Mouse (Mus musculus) embryonic facial prominence, embryonic 13.5 days (tissue): ENCODE measurements at regions not wholly inside any gene's neighbourhood (a gene's known extent, or its start where the extent isn't known, plus 50 kb on each side); places are given as distances from the start of the nearest gene placed in this dataset.

Source experiments
- ATAC-seq: fragments of 200-750 bp; cut with Nextera tagmentation; 2 replicates; pipeline ENCODE4 v1.8.0; 2017; ENCODE audit warnings: low read depth; ENCODE audit not compliant: insufficient number of reproducible peaks, insufficient read depth, low FRiP score, low TSS enrichment
- H3K27ac ChIP-seq: fragments of 300-500 bp; sonication (generic); 2 replicates; pipeline ENCODE4 v1.5.1; 2015; ENCODE audit warnings: moderate library complexity, mild to moderate bottlenecking, inconsistent platforms
- H3K27me3 ChIP-seq: fragments of 300-500 bp; sonication (generic); 2 replicates; pipeline ENCODE4 v1.6.1; 2015; ENCODE audit warnings: mild to moderate bottlenecking, inconsistent platforms
- H3K36me3 ChIP-seq: fragments of 300-500 bp; sonication (generic); 2 replicates; pipeline ENCODE4 v1.6.1; 2015; ENCODE audit warnings: mild to moderate bottlenecking, inconsistent platforms
- H3K4me1 ChIP-seq: fragments of 300-500 bp; sonication (generic); 2 replicates; pipeline ENCODE4 v1.6.1; 2015; ENCODE audit warnings: inconsistent platforms
- H3K4me2 ChIP-seq: fragments of 300-500 bp; sonication (generic); 2 replicates; pipeline ENCODE4 v1.6.1; 2015; ENCODE audit warnings: moderate library complexity, mild to moderate bottlenecking, inconsistent platforms
- H3K4me3 ChIP-seq: fragments of 300-500 bp; sonication (generic); 2 replicates; pipeline ENCODE4 v1.5.1; 2015; ENCODE audit warnings: mild to moderate bottlenecking, inconsistent platforms
- H3K9ac ChIP-seq: fragments of 300-500 bp; sonication (generic); 2 replicates; pipeline ENCODE4 v1.6.1; 2015; ENCODE audit warnings: mild to moderate bottlenecking, inconsistent platforms
- H3K9me3 ChIP-seq: fragments of 300-500 bp; sonication (generic); 2 replicates; pipeline ENCODE4 v1.6.1; 2016; ENCODE audit warnings: inconsistent platforms
- WGBS: fragments of 180-500 bp; shearing (Covaris S2); methylation state at CpG from one replicate; pipeline ENCODE4 v1.1.7; 2015; ENCODE audit warnings: mixed read lengths; 5-methylcytosine and 5-hydroxymethylcytosine counted together

DNA sequence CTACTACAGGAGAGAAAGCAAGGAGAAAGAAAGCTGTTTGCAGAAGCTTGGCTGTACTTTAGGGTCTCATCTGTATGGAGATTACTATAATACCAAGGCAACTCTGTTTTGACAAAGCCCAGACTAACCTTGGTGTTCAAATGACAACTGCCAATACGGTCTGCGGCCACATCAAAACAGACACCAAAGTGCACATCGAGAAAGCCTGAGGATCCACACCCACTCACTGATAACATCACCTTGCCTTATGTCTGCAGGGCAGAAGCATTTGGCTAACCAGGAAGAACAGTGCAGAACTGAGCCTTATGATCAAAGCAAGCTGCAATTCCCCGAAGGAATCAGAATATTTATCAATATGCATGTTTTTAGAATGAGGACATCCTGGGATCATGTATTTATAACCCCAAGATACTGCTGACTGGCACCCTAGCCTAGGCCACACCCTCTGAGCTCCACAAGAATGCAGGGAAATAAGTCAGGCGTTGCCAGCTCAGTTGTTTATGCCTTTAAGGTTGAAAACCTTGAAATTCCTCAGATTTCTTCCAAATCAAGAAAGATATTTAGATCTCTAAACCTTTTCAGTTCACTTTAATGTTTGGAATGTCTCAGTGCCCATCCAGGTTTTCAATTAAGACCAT is 154.9 kb upstream of the Agr3 start:
- H3K4me1 ChIP-seq: peaks cover 7% of the 10 kb centered on the region
- H3K27ac ChIP-seq: no peak overlapping the region
- ATAC-seq: no peak
- H3K9ac ChIP-seq: no peak overlapping the region
- no peak overlapping the region for H3K4me2 ChIP-seq
- no peaks in the 10 kb centered on the region for H3K36me3 ChIP-seq
- no peaks in the 10 kb centered on the region for H3K27me3 ChIP-seq
- no peaks in the 10 kb centered on the region for H3K9me3 ChIP-seq
- no peak overlapping the region for H3K4me3 ChIP-seq
- WGBS: 54% methylated on average over 5 of the region's 5 CpGs

- Histone ChIP-seq H3K4me1 (no peaks in the 10 kb centered on the region), H3K36me3 (no peaks in the 10 kb centered on the region), H3K27ac (no peak overlapping the region), H3K4me3 (no peak overlapping the region), H3K27me3 (no peaks in the 10 kb centered on the region), H3K4me2 (no peak overlapping the region), H3K9me3 (peaks cover 1% of the 10 kb centered on the region; the same call in 1 of the 2 replicates), H3K9ac (no peak overlapping the region)
- WGBS: 86% methylated on average over 1 of the region's 1 CpGs
- no peak for ATAC-seq
These were observed 166.5 kb upstream of the Agr3 start for GRCm38 (mm10) chr12:35758916-35759315.

DNA sequence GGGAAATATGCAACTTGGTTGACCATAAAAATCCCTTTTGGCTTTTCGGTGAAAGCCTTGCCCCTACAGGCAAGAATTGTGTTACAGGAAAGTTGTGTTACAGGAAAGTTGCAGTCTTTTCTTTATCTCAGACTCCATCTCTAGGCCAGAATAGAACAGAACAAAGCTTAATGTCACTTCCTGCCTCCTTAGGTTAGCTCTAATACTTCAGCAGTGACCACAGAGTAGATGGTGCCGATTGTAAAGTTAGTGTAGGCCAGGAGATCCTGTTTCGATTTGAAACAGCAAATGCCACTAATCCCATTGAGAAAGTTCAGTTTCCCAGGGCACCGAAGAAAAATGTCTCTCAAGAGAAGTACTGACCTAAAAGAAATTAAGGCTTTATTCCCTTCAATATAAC is 170.3 kb upstream of the Agr3 start:
- Histone ChIP-seq H3K4me1 (no peaks in the 10 kb centered on the region), H3K36me3 (no peaks in the 10 kb centered on the region), H3K9ac (no peak overlapping the region), H3K4me3 (no peak overlapping the region), H3K27ac (no peak overlapping the region), H3K9me3 (peaks cover 5% of the 10 kb centered on the region; the same call in 1 of the 2 replicates), H3K4me2 (no peak overlapping the region), H3K27me3 (no peaks in the 10 kb centered on the region)
- no peak for ATAC-seq
- WGBS: 64% methylated on average over 4 of the region's 4 CpGs

- H3K27ac ChIP-seq: no peak overlapping the region
- no peak overlapping the region for H3K4me2 ChIP-seq
- H3K36me3 ChIP-seq: no peaks in the 10 kb centered on the region
- WGBS: 87% methylated on average over 3 of the region's 3 CpGs
- no peak overlapping the region for H3K4me3 ChIP-seq
- H3K4me1 ChIP-seq: peaks cover 9% of the 10 kb centered on the region; the same call in 1 of the 2 replicates
- no peak overlapping the region for H3K9ac ChIP-seq
- H3K9me3 ChIP-seq: no peaks in the 10 kb centered on the region
- H3K27me3 ChIP-seq: no peaks in the 10 kb centered on the region
- ATAC-seq: no peak
These were observed 177.4 kb upstream of the Agr3 start for GRCm38 (mm10) chr12:35747997-35748396.

- Histone ChIP-seq H3K4me3 (no peak overlapping the region), H3K27me3 (no peaks in the 10 kb centered on the region), H3K9ac (no peak overlapping the region), H3K4me2 (no peak overlapping the region), H3K4me1 (peaks cover 9% of the 10 kb centered on the region; the same call in 1 of the 2 replicates), H3K27ac (no peak overlapping the region), H3K9me3 (no peaks in the 10 kb centered on the region), H3K36me3 (no peaks in the 10 kb centered on the region)
- no peak for ATAC-seq
- 32% methylated on average over 3 of the region's 3 CpGs for WGBS
These were observed 178.6 kb upstream of the Agr3 start for GRCm38 (mm10) chr12:35746691-35747299.

- no peak overlapping the region for H3K9ac ChIP-seq
- no peaks in the 10 kb centered on the region for H3K9me3 ChIP-seq
- H3K27ac ChIP-seq: no peak overlapping the region
- H3K4me3 ChIP-seq: no peak overlapping the region
- H3K27me3 ChIP-seq: no peaks in the 10 kb centered on the region
- WGBS: 38% methylated on average over 1 of the region's 1 CpGs
- no peak for ATAC-seq
- H3K4me1 ChIP-seq: peaks cover 13% of the 10 kb centered on the region
- H3K4me2 ChIP-seq: no peak overlapping the region
- H3K36me3 ChIP-seq: no peaks in the 10 kb centered on the region
These were observed 182.7 kb upstream of the Agr3 start for GRCm38 (mm10) chr12:35742729-35743128.

DNA sequence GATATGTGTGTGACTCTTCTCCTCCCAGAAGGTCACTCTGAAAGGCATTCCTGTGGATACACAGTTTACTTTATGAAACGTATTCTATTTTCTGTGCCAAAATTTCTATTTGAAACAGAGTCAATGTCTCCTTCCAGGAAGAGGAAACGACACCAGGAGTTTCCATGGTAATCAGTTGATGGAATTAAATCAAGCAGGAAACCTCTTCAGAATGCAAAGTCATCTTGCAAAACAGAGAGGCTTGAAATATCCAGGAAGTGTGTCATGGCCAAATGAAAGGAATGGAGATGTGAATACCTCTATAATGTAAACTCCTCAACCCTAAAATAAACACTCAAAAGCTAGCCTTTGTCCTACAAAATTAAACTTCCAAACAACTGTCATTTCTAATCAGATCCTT is 189.0 kb upstream of the Agr3 start:
- Histone ChIP-seq H3K4me3 (no peak overlapping the region), H3K4me1 (peaks cover 4% of the 10 kb centered on the region), H3K36me3 (no peaks in the 10 kb centered on the region), H3K9ac (no peak overlapping the region), H3K27me3 (no peaks in the 10 kb centered on the region), H3K27ac (no peak overlapping the region), H3K9me3 (no peaks in the 10 kb centered on the region), H3K4me2 (no peak overlapping the region)
- WGBS: 31% methylated on average over 2 of the region's 2 CpGs
- no peak for ATAC-seq

DNA sequence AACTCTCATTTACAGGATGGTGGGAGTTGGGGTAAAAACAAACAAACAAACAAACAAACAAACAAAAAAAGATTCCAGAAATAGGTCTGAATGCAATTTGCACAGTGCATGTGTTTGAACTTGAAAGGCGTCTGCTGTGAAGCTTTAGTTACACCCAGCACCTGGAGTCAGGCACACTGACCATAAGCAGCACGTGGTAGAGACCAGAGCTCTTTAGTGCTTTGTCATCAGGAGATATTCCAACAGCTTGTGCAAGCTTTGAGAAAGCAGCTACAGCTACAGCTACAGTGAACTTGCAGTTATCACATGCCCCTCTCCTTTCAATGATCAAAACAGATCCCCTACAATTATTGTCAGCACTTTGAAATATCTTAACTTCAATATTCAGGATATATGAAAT is 190.4 kb upstream of the Agr3 start:
- 66% methylated on average over 2 of the region's 2 CpGs for WGBS

DNA sequence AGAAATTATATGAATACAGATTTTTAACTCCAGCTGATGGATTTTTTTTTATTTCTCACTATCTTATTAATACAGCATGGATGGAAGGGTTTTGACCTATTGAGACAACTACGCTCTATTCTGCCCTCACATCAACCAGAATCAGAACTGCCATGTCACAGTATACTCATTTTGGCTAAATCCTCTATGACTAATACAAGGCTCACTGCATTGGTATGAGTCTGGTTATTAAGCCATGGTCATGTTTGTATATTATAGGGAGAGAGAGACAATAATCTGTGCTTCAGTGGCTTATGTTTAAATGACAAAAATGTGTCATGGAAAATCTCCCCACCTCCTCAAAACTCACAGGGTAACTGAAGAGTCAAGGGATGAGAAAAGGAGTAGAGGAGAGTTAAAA is 191.0 kb upstream of the Agr3 start:
- no peak overlapping the region for H3K4me3 ChIP-seq
- H3K27me3 ChIP-seq: no peaks in the 10 kb centered on the region
- H3K27ac ChIP-seq: no peak overlapping the region
- no peak for ATAC-seq
- no peak overlapping the region for H3K4me2 ChIP-seq
- WGBS: 92% methylated on average over 1 of the region's 1 CpGs
- H3K4me1 ChIP-seq: no peaks in the 10 kb centered on the region
- H3K36me3 ChIP-seq: no peaks in the 10 kb centered on the region
- no peaks in the 10 kb centered on the region for H3K9me3 ChIP-seq
- H3K9ac ChIP-seq: no peak overlapping the region

More for the DNA sequence above, 190.4 kb upstream of the Agr3 start:
- H3K27ac ChIP-seq: no peak overlapping the region
- H3K4me2 ChIP-seq: no peak overlapping the region
- H3K4me1 ChIP-seq: no peaks in the 10 kb centered on the region
- H3K27me3 ChIP-seq: no peaks in the 10 kb centered on the region
- ATAC-seq: no peak
- no peaks in the 10 kb centered on the region for H3K9me3 ChIP-seq
- H3K9ac ChIP-seq: no peak overlapping the region
- H3K4me3 ChIP-seq: no peak overlapping the region
- no peaks in the 10 kb centered on the region for H3K36me3 ChIP-seq

DNA sequence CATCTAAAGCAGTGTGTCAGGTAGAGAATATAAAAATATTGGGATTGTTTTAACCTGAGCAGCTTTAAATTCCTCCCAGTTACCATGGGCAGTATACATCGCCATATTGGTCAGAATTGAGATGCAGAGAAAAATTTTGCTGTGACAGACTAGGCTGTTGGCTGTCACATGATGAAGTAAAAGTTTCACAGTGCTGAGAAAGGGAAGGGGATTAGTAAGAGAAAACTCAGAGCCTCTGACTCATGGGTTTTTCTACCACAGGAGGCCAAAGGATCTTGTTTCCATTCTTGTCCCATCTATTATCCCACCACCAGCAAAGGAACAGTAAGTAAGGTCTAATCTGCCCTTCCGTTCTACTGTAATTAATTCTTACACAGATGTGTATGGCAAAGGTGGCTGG is 191.8 kb upstream of the Agr3 start:
- 91% methylated on average over 2 of the region's 2 CpGs for WGBS
- no peaks in the 10 kb centered on the region for H3K4me1 ChIP-seq
- no peak overlapping the region for H3K9ac ChIP-seq
- no peaks in the 10 kb centered on the region for H3K36me3 ChIP-seq
- no peak for ATAC-seq
- H3K4me2 ChIP-seq: no peak overlapping the region
- no peak overlapping the region for H3K4me3 ChIP-seq
- H3K27me3 ChIP-seq: no peaks in the 10 kb centered on the region
- H3K9me3 ChIP-seq: no peaks in the 10 kb centered on the region
- H3K27ac ChIP-seq: no peak overlapping the region

GRCm38 (mm10) chr12:35725910-35726309 is 191.1 kb upstream of the Ahr start:
- WGBS: 66% methylated on average over 1 of the region's 1 CpGs
- H3K27ac ChIP-seq: no peak overlapping the region

DNA sequence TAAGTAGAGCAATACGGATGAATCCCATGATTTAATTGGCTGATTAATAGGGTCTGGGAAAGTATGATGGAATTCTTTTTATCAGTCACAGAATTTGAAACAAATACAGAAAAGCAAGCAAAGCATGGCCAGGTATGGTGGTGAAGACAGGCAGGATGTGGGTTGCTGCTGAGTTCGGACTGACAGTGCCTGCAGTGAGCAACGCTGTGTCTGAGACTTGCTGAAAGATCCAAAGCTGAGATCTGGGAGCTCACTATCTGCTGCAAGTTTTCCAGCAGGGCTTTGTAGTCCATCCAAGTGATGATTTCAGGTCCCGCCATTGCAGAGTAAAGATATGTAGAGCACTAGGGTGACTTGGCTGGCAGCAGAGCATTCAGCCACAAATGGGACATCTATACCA is 189.3 kb upstream of the Ahr start:
- H3K27me3 ChIP-seq: no peaks in the 10 kb centered on the region
- H3K27ac ChIP-seq: no peak overlapping the region
- WGBS: 91% methylated on average over 4 of the region's 4 CpGs
- H3K9me3 ChIP-seq: no peaks in the 10 kb centered on the region
- ATAC-seq: no peak
- no peak overlapping the region for H3K9ac ChIP-seq
- H3K4me2 ChIP-seq: no peak overlapping the region
- no peaks in the 10 kb centered on the region for H3K4me1 ChIP-seq
- H3K4me3 ChIP-seq: no peak overlapping the region
- H3K36me3 ChIP-seq: no peaks in the 10 kb centered on the region

More at GRCm38 (mm10) chr12:35725910-35726309, 191.1 kb upstream of the Ahr start:
- H3K27me3 ChIP-seq: no peaks in the 10 kb centered on the region
- H3K9ac ChIP-seq: no peak overlapping the region
- H3K4me2 ChIP-seq: no peak overlapping the region
- H3K4me3 ChIP-seq: no peak overlapping the region
- no peaks in the 10 kb centered on the region for H3K36me3 ChIP-seq
- no peak for ATAC-seq
- H3K9me3 ChIP-seq: no peaks in the 10 kb centered on the region
- no peaks in the 10 kb centered on the region for H3K4me1 ChIP-seq
